Mouse (Mus musculus) forebrain, embryonic 14.5 days (tissue): ENCODE results near the gene Tnfrsf13c. TPM values are rescaled to one million over a fixed set of nuclear protein-coding genes. Genes with fewer than 3 reads are reported as not detected.

Source experiments
- ATAC-seq: fragments of 200-750 bp; cut with Nextera tagmentation; 2 replicates; pipeline ENCODE4 v1.8.0; 2017; ENCODE audit warnings: mild to moderate bottlenecking, moderate library complexity
- DNase-seq: peaks from one replicate; pipeline ENCODE4 v3.0.0-alpha.2; 2015; ENCODE audit warnings: low spot score
- H3K27ac ChIP-seq: fragments of 300-500 bp; sonication (generic); 2 replicates; pipeline ENCODE4 v1.5.1; 2014; ENCODE audit warnings: low read depth, mild to moderate bottlenecking, control low read depth, low read length, moderate library complexity
- H3K27me3 ChIP-seq: fragments of 300-500 bp; sonication (generic); replicated peaks from 2 replicates; pipeline ENCODE4 v1.6.1; 2014; ENCODE audit warnings: low read length, control low read depth, mixed read lengths; ENCODE audit not compliant: control insufficient read depth, insufficient read depth
- H3K36me3 ChIP-seq: fragments of 300-500 bp; sonication (generic); 2 replicates; pipeline ENCODE4 v1.6.1; 2014; ENCODE audit warnings: low read length, control low read depth; ENCODE audit not compliant: control insufficient read depth, insufficient read depth
- H3K4me1 ChIP-seq: fragments of 300-500 bp; sonication (generic); 2 replicates; pipeline ENCODE4 v1.6.1; 2014; ENCODE audit warnings: antibody characterized with exemption, low read length, control low read depth; ENCODE audit not compliant: control insufficient read depth, insufficient read depth
- H3K4me2 ChIP-seq: fragments of 300-500 bp; sonication (generic); 2 replicates; pipeline ENCODE4 v1.6.1; 2014; ENCODE audit warnings: mild to moderate bottlenecking, control low read depth, low read length
- H3K4me3 ChIP-seq: fragments of 300-500 bp; sonication (generic); 2 replicates; pipeline ENCODE4 v1.5.1; 2014; ENCODE audit warnings: low read depth, low read length, control low read depth
- H3K9ac ChIP-seq: fragments of 300-500 bp; sonication (generic); 2 replicates; pipeline ENCODE4 v1.6.1; 2014; ENCODE audit warnings: mild to moderate bottlenecking, low read length, control low read depth, moderate library complexity
- H3K9me3 ChIP-seq: fragments of 300-500 bp; sonication (generic); replicated peaks from 2 replicates; pipeline ENCODE4 v1.6.1; 2016; ENCODE audit warnings: low read length, control low read depth, mixed read lengths; ENCODE audit not compliant: control insufficient read depth
- WGBS: fragments of 180-500 bp; shearing (Covaris S2); extraction: QIAGEN DNeasy Blood & Tissue Kit; methylation state at CpG from one replicate; pipeline ENCODE4 v1.1.7; 2014; 5-methylcytosine and 5-hydroxymethylcytosine counted together
- polyA plus RNA-seq: library from polyadenylated mRNA; unstranded; fragments of >200 nt; fragmentation: Nextera tagmentation; extraction: Ambion mirVana; gene quantifications from 2 replicates; pipeline ENCODE4 v1.2.1, GENCODE M21; 2014

The Tnfrsf13c gene
- polyA plus RNA-seq, 1 experiment from 2014 or later = 0.14 TPM

DNA sequence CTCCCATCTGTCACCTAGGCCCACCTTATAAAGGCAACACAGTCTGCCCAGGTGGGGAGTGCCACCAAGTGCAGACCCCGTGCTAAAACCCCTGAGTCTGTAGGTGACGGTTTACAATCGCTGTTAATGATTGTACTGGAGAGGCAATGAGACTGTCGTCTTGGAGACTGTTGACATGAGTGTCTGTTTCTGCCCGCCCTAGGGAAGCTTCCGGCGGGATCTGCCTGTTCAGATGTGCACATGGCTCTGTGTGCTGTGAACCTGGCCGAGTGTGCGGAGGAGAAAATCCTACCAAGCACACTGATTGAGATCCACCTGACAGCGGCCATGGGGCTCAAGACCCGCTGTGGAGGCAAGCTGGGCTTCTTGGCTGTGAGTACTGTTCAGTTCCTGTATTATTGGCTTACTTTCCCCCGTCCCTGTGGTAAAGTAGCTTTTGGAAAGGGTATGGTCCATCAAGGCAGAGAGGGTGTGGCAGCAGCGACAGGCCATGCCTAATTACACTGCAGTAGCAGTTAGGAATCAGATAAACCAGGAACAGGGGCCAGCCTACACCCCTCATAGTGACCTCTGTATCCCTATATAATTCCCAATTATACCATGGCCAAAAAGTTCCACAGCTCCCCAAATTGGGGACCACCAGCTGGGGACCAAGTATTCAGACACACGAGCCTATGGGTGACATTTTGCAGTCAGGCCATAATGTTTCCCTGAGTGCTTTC is 38.9 kb downstream of the Tnfrsf13c start:
- no peak for ATAC-seq
- no peak overlapping the region for H3K4me3 ChIP-seq
- peaks cover 97% of the 10 kb centered on the region for H3K36me3 ChIP-seq
- no peak overlapping the region for H3K9ac ChIP-seq
- H3K4me2 ChIP-seq = no peak overlapping the region
- no peaks in the 10 kb centered on the region for H3K4me1 ChIP-seq
- H3K9me3 ChIP-seq = 0 out of 2 replicates have a peak, but pooled peaks cover 5% of the 10 kb centered on the region
- DNase-seq = no peak
- no peak overlapping the region for H3K27ac ChIP-seq
- no peaks in the 10 kb centered on the region for H3K27me3 ChIP-seq
- 91% methylated on average over 14 of the region's 14 CpGs for WGBS

DNA sequence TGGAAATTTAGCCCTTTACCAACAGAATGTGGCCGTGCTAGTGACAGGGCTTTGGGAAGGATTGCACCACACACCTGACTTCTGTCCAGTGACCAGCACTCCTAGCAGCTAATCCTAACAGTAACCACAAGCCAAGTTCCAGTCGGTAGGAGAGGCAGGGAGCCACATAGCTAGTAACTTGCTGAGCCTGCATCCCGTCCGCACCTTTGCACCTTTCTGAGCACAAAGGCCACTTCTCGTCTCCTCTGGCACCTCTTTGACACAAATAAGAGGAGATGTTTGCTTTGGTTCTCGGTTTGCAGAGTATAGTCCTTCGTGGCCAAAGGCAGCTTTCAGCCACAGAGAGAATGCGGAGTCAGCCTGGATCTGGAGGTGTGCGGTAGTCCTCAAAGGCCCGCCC is 39.5 kb downstream of the Tnfrsf13c start:
- Histone ChIP-seq H3K4me3 (no peak overlapping the region), H3K9me3 (0 out of 2 replicates have a peak, but pooled peaks cover 5% of the 10 kb centered on the region), H3K9ac (no peak overlapping the region), H3K27ac (no peak overlapping the region), H3K4me2 (no peak overlapping the region), H3K27me3 (no peaks in the 10 kb centered on the region), H3K36me3 (peaks cover 98% of the 10 kb centered on the region), H3K4me1 (no peaks in the 10 kb centered on the region)
- DNase-seq (no peak), ATAC-seq (no peak)
- 93% methylated on average over 10 of the region's 10 CpGs for WGBS

DNA sequence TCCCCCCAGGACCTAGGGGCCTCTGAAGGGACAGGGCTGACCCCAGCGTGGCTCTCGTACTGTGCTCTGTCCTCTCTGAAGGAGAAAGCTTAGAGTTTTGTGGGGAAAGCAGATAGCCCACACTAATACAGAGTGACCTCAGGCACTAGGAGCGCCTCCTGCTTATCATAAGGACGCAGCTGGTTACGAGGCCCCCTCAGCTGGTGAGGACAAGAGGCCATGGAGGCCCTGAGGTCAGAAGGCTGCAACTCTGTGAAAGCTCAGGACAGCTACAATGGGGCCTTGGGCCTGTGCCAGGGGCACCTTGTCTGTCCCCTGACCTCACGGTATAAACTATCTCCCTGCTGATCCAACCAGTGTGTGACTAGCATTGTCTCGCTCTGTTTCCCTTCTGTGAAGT is 40.0 kb downstream of the Tnfrsf13c start:
- no peaks in the 10 kb centered on the region for H3K4me1 ChIP-seq
- no peak overlapping the region for H3K27ac ChIP-seq
- no peak overlapping the region for H3K4me2 ChIP-seq
- no peak overlapping the region for H3K4me3 ChIP-seq
- H3K36me3 ChIP-seq = peaks cover 98% of the 10 kb centered on the region
- ATAC-seq = no peak
- no peaks in the 10 kb centered on the region for H3K27me3 ChIP-seq
- DNase-seq = no peak
- 0 out of 2 replicates have a peak, but pooled peaks cover 5% of the 10 kb centered on the region for H3K9me3 ChIP-seq
- H3K9ac ChIP-seq = no peak overlapping the region
- 85% methylated on average over 7 of the region's 7 CpGs for WGBS

DNA sequence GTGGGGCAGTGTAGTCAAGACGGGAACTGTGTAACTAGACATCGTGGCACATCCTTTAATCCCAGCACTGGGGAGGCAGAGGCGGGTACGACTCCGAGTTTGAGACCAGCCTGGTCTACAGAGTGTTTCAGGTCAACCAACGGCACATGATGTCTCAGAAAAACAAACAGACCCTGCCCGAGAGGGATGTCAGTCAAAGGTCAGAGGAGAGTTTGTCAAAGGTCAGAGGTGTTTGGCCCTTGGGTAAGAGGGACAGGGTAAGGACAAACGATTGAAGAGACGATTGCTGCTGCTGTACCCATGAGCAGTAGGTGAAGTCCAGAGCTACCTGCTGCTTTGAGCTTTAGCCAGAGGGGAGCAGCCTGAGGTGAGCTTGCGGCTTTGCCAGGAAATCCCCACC is 40.6 kb downstream of the Tnfrsf13c start:
- ATAC-seq (no peak), DNase-seq (no peak)
- Histone ChIP-seq H3K4me1 (no peaks in the 10 kb centered on the region), H3K27ac (no peak overlapping the region), H3K27me3 (no peaks in the 10 kb centered on the region), H3K4me3 (no peak overlapping the region), H3K36me3 (peaks cover 100% of the 10 kb centered on the region), H3K9me3 (0 out of 2 replicates have a peak, but pooled peaks cover 5% of the 10 kb centered on the region), H3K9ac (no peak overlapping the region), H3K4me2 (no peak overlapping the region)
- 94% methylated on average over 10 of the region's 10 CpGs for WGBS

DNA sequence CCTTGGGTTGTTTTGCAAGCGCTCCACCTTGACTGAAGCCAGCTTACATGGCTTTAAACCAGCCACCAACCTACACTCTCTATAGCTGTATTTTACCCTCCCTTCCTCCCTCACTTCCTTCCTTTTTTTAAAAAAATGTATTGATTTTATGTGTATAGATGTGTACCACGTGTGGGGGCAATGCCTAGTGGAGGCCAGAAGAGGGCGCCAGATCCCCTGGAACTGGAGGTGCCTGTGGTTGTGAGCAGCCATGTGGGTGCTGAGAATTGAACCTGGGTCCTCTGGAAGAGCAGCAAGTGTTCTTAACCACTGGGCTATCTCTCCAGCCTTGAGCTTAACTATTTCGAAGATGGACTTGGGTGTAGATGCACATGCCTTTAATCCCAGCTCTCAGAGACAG is 41.9 kb downstream of the Tnfrsf13c start:
- 95% methylated on average over 4 of the region's 4 CpGs for WGBS

DNA sequence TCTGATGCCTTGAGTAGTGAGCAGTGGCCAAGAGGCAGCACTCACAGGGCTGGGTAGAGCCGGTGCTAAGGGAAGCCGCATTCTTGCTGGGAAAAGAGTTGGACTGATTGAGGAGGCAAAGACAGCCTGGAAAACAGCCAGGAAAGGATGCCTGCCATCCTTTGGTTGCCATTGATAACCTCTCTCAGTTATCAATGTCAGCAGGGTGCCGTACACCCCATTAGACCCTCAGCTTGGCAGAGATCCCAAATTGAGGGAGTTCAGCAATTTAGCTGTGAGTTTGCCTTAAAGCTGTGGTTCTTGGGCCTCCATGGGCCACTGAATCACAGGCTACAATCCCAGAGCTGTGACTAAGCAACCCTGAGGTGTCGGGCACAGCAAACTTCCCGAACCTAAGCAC is 43.0 kb downstream of the Tnfrsf13c start:
- peaks cover 100% of the 10 kb centered on the region for H3K36me3 ChIP-seq
- H3K4me1 ChIP-seq = no peaks in the 10 kb centered on the region
- H3K27ac ChIP-seq = no peak overlapping the region
- 0 out of 2 replicates have a peak, but pooled peaks cover 5% of the 10 kb centered on the region for H3K9me3 ChIP-seq
- no peak for ATAC-seq
- DNase-seq = peak; percentile 31
- H3K27me3 ChIP-seq = no peaks in the 10 kb centered on the region
- 69% methylated on average over 5 of the region's 5 CpGs for WGBS
- H3K4me2 ChIP-seq = no peak overlapping the region
- no peak overlapping the region for H3K4me3 ChIP-seq
- H3K9ac ChIP-seq = no peak overlapping the region

More for the DNA sequence above, 41.9 kb downstream of the Tnfrsf13c start:
- Histone ChIP-seq H3K4me1 (no peaks in the 10 kb centered on the region), H3K27me3 (no peaks in the 10 kb centered on the region), H3K9ac (no peak overlapping the region), H3K4me3 (no peak overlapping the region), H3K4me2 (no peak overlapping the region), H3K27ac (no peak overlapping the region), H3K36me3 (peaks cover 100% of the 10 kb centered on the region), H3K9me3 (0 out of 2 replicates have a peak, but pooled peaks cover 5% of the 10 kb centered on the region)
- ATAC-seq = no peak
- DNase-seq = no peak

DNA sequence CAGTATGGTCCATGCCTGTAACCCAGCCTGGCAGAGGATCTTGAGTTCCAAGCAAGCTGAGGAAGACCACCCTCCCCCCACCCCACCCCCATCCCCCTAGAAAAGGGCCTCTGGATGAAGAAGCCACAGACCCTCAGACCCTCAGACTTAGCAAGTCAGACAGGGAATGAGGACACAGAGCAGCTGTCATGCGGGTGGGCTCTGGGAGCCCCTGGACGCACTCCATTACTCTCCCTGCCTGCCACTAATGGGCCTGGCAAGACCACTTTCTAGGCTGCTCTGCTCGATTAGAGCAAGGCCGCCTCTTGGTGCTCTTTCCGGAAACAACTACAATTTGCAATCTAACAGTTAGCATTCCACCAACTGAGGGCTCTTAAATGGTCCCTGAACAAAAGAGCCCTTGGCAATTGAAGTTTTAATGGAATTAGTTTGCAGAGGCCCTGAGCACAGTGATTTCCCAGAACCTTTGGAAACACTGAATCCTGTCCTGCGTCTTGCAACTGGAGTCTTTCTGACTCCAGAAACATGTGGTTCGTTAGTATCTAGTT is 46.4 kb downstream of the Tnfrsf13c start:
- WGBS = 87% methylated on average over 7 of the region's 7 CpGs
- H3K4me1 ChIP-seq = no peaks in the 10 kb centered on the region
- DNase-seq = no peak
- H3K4me3 ChIP-seq = no peak overlapping the region
- H3K9ac ChIP-seq = no peak overlapping the region
- no peak overlapping the region for H3K4me2 ChIP-seq
- H3K9me3 ChIP-seq = 0 out of 2 replicates have a peak, but pooled peaks cover 5% of the 10 kb centered on the region
- H3K27ac ChIP-seq = no peak overlapping the region
- H3K36me3 ChIP-seq = peaks cover 97% of the 10 kb centered on the region
- no peak for ATAC-seq
- no peaks in the 10 kb centered on the region for H3K27me3 ChIP-seq

DNA sequence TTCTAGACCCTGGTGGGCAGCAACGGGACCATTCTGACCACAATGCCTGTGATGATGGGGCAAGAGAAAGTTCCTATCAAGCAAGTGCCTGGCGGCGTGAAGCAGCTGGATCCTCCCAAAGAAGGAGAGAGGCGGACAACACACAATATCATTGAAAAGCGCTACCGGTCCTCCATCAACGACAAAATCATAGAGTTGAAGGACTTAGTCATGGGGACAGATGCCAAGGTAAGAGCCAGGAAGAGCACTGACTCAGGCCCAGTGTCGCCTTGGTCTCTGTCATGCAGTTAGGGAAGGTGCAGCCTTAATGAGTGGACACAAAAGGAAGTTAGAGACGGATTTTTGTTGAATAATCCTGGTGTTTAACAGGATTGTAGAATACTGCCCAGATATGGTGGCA is 49.1 kb downstream of the Tnfrsf13c start:
- Histone ChIP-seq H3K27me3 (no peaks in the 10 kb centered on the region), H3K4me1 (no peaks in the 10 kb centered on the region), H3K9ac (no peak overlapping the region), H3K36me3 (peaks cover 96% of the 10 kb centered on the region), H3K9me3 (no peaks in the 10 kb centered on the region), H3K27ac (no peak overlapping the region), H3K4me3 (no peak overlapping the region), H3K4me2 (no peak overlapping the region)
- ATAC-seq (no peak), DNase-seq (no peak)
- WGBS = 95% methylated on average over 9 of the region's 9 CpGs

DNA sequence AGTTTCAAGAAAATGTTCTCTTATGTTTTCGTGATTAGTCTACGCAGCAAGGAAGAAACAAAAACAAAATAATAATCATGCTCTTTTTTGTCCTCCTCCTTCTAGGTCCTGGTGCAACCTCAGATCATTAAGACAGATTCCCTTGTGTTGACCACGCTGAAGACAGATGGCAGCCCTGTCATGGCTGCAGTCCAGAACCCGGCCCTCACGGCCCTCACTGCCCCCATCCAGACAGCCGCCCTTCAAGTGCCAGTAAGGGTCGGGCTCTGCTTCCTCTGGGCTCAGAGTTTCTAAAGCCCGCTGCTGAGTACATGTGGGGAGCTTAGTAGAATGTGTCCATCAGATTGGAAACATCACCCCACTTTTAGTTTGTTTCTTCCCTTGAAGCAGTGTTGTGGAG is 51.5 kb downstream of the Tnfrsf13c start:
- WGBS = 75% methylated on average over 8 of the region's 8 CpGs
- ATAC-seq (no peak), DNase-seq (no peak)
- H3K36me3 ChIP-seq = peaks cover 77% of the 10 kb centered on the region
- H3K9ac ChIP-seq = no peak overlapping the region
- H3K27me3 ChIP-seq = no peaks in the 10 kb centered on the region
- no peak overlapping the region for H3K4me3 ChIP-seq
- no peak overlapping the region for H3K27ac ChIP-seq
- H3K9me3 ChIP-seq = no peaks in the 10 kb centered on the region
- H3K4me1 ChIP-seq = no peaks in the 10 kb centered on the region
- H3K4me2 ChIP-seq = no peak overlapping the region
